Mouse (Mus musculus) heart, adult 2 months (tissue): ENCODE data around the gene Arpc4.

Experiments
- CTCF ChIP-seq: fragments of 200-600 bp; IDR thresholded peaks from 2 replicates; pipeline ENCODE4 v1.8.1; 2022; ENCODE audit warnings: antibody characterized with exemption, mild to moderate bottlenecking, moderate library complexity
- EP300 ChIP-seq: fragments of 200-500 bp; IDR thresholded peaks from 2 replicates; pipeline ENCODE4 v1.6.1; 2011; ENCODE audit warnings: low read depth, low read length, control low read depth; ENCODE audit not compliant: insufficient read depth
- POLR2A ChIP-seq: fragments of 200-500 bp; IDR thresholded peaks from 2 replicates; pipeline ENCODE4 v1.6.1; 2011; ENCODE audit warnings: mild to moderate bottlenecking, low read depth, low read length, control low read depth; ENCODE audit not compliant: insufficient read depth

- TF ChIP-seq CTCF (no peak), EP300 (no peak), POLR2A (no peak)
These were observed 26.9 kb downstream of the Arpc4 start for GRCm38 (mm10) chr6:113404649-113405448.
